Mouse (Mus musculus): ENCODE measurements around the gene Flrt2. TPM values are rescaled to one million over a fixed set of nuclear protein-coding genes. Genes with fewer than 3 reads are reported as not detected.
"Not testable (repeated sequence)": the region's sequence is repeated elsewhere in the genome, so short reads cannot be mapped to it uniquely, and the experiment has no call there.

The Flrt2 gene
- 14.2 and 14.6 TPM in 2 replicates for polyA plus RNA-seq (2015; fragmentation: Nextera tagmentation; extraction: Ambion mirVana)

DNA sequence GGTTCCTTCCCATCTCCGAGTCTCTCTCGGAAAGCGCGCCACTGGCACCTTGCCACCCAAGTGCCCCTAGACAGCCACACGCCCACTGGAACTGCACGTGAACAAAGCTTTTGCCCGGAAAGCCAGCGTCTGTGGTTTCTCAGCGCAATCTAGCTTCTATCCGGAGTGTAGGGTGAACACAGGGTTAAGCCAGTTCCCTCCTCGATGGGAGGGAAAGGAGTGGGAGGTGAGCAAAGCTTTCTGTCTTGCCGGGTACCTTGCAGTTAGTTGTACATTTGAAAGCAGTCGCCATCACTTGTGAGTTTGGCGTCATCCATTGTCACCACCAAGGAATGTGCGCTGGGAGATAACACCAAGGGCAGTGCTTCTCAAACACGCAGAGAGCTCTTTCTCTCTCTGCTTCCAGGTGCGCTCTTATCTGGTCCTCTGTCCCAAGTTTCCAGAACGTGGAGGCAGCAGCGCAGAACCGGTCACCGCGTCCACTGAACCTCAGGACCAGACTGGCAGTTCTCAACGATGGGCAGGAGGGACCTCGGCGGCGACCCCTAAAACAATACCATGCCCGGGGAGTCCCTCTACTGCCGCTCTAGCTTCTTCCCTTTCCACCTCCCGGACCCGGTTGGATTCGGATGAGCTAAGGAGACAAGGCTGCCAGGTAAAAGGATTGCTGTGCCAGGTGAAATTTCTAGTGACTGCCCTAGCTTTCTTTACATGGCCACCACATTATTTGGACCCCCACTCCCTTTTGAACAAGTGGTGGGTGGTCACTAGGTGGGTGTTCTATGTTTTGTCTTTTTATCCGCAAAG is at the start of gene Flrt2:
Gene Flrt2, plus strand, starts transcription at position 266 of the 807 bp plus-strand sequence.
- ATAC-seq (ENCODE audit: borderline replicate concordance, extremely low read depth, low FRiP score, low TSS enrichment) = no peak
- peak within 1 kb of the TSS; percentile 77 for H3K4me2 ChIP-seq
- under 1% methylated on average over 32 of the region's 32 CpGs for WGBS
- H3K4me3 ChIP-seq = peak within 1 kb of the TSS; percentile 68
- peaks cover 39% of the 10 kb centered on the region for H3K4me1 ChIP-seq
- H3K36me3 ChIP-seq = no peaks in the 10 kb centered on the region
- peak within 1 kb of the TSS; percentile 22 for H3K9ac ChIP-seq
- peaks cover 23% of the 10 kb centered on the region; the same call in 1 of the 2 replicates for H3K27me3 ChIP-seq
- no peaks in the 10 kb centered on the region for H3K9me3 ChIP-seq
- no peak within 1 kb of the TSS for H3K27ac ChIP-seq

GRCm38 (mm10) chr12:95642226-95642625 is 49.8 kb upstream of the Flrt2 start:
- Histone ChIP-seq H3K36me3 (no peaks in the 10 kb centered on the region), H3K4me2 (no peak overlapping the region), H3K4me1 (no peaks in the 10 kb centered on the region), H3K4me3 (no peak overlapping the region), H3K9me3 (no peaks in the 10 kb centered on the region), H3K27me3 (no peaks in the 10 kb centered on the region), H3K9ac (no peak overlapping the region), H3K27ac (no peak overlapping the region)
- 44% methylated on average over 3 of the region's 3 CpGs for WGBS
- no peak for ATAC-seq (ENCODE audit: borderline replicate concordance, extremely low read depth, low FRiP score, low TSS enrichment)

- not testable (repeated sequence) for ATAC-seq (ENCODE audit: borderline replicate concordance, extremely low read depth, low FRiP score, low TSS enrichment)
These were observed 44.8 kb upstream of the Flrt2 start for GRCm38 (mm10) chr12:95647179-95647578.

DNA sequence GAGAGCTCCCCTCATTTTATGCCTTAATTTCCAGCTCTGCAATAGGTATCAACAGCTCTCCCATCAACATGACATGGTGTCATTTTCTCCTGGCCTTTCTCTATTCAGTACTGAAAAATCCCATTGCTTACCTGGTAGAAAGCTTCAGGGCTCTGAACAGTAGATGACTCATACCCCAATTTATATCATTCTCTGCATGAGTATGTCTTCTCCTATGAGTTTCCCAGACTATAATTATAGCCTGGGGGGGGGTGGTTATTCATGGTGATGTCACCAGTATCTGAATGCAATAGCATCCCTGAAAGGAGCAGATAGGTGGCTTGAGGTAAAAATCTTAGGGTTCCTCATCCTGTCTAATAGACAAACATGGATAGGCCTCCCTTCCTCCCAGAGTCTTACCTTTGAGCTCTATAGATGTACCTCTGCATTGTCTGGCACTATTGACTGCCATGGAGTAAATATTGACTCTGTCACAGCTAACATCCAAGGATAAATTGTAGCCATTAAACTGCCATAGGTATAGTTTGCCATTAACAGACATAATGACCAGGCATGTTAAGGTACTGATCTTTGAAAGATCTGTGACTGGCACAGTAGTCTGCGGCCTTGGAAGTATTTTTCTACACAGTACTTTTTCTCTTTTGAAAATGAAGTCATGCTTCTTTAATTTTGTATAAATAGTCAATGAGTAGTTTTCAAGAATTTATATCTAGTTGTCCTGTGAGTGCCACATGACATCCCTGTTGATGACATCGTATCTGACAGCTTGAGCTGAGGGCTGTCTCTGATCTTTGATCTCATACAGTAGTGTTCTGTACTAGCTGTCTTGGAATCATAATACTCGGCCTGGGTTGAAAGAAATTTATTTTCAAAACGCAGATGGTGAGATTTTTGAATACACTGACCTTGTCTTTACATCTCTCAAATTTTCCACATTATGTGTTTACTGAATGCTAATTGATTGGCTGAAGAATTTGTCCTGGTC is 39.6 kb upstream of the Flrt2 start:
- Histone ChIP-seq H3K27me3 (no peaks in the 10 kb centered on the region), H3K4me2 (no peak overlapping the region), H3K27ac (no peak overlapping the region), H3K4me3 (no peak overlapping the region), H3K36me3 (no peaks in the 10 kb centered on the region), H3K9me3 (no peaks in the 10 kb centered on the region), H3K9ac (no peak overlapping the region), H3K4me1 (no peaks in the 10 kb centered on the region)
- ATAC-seq (ENCODE audit: borderline replicate concordance, extremely low read depth, low FRiP score, low TSS enrichment) = no peak
- 47% methylated on average over 4 of the region's 4 CpGs for WGBS

More at GRCm38 (mm10) chr12:95647179-95647578, 44.8 kb upstream of the Flrt2 start:
- H3K4me3 ChIP-seq, H3K9me3 ChIP-seq, H3K4me1 ChIP-seq, H3K36me3 ChIP-seq, H3K27ac ChIP-seq, H3K4me2 ChIP-seq, H3K27me3 ChIP-seq, H3K9ac ChIP-seq: not testable (repeated sequence)
- 94% methylated on average over 3 of the region's 6 CpGs for WGBS

- WGBS = 88% methylated on average over 4 of the region's 4 CpGs
- no peak overlapping the region for H3K27ac ChIP-seq
- no peaks in the 10 kb centered on the region for H3K27me3 ChIP-seq
- no peaks in the 10 kb centered on the region for H3K4me1 ChIP-seq
- no peak for ATAC-seq (ENCODE audit: borderline replicate concordance, extremely low read depth, low FRiP score, low TSS enrichment)
- H3K9me3 ChIP-seq = no peaks in the 10 kb centered on the region
- H3K9ac ChIP-seq = no peak overlapping the region
- H3K4me2 ChIP-seq = no peak overlapping the region
- H3K4me3 ChIP-seq = no peak overlapping the region
- no peaks in the 10 kb centered on the region for H3K36me3 ChIP-seq
These were observed 35.4 kb upstream of the Flrt2 start for GRCm38 (mm10) chr12:95656594-95656993.

DNA sequence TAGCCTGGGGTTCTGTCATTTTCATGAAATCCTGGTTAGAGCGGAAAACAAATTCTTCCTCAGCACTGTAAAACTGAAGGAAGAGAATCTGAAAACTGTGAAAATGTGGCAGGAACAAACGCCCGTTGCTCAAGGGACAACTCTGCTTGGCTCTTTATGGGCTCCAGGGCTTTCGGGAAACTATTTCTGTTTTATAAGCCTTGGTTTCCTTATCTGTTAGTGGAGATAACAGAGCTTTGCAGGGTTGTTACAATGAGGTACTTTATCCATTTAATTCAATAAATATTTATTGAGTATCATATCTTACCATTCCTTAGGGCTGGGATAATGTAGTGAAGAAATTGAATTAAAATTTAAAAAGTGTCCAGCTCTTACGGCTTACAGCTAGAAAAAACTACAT is 24.7 kb upstream of the Flrt2 start:
- H3K36me3 ChIP-seq = no peaks in the 10 kb centered on the region
- no peaks in the 10 kb centered on the region for H3K9me3 ChIP-seq
- no peaks in the 10 kb centered on the region for H3K4me1 ChIP-seq
- no peak overlapping the region for H3K4me3 ChIP-seq
- H3K27ac ChIP-seq = no peak overlapping the region
- no peak overlapping the region for H3K4me2 ChIP-seq
- WGBS = 66% methylated on average over 5 of the region's 5 CpGs
- no peak overlapping the region for H3K9ac ChIP-seq
- no peak for ATAC-seq (ENCODE audit: borderline replicate concordance, extremely low read depth, low FRiP score, low TSS enrichment)
- H3K27me3 ChIP-seq = no peaks in the 10 kb centered on the region

DNA sequence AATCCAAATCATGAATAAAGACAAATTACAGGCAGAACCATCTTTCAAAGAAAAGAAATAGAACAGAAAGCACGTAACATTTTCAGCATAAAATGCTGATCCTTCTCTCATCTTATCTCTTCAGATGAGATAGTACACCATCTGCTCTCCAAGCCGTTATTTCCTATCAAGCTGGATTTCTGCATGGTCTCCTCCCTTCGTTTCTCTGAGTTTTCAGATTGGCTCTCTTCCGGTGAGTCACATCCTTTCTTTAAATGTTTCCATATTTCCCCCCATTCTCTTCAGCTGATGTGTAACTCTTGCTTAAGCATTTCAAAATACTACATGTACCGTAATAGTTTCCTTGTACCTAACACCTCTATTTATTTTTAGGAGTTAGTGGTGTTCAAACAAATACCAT is 16.3 kb upstream of the Flrt2 start:
- Histone ChIP-seq H3K27ac (no peak overlapping the region), H3K4me2 (no peak overlapping the region), H3K4me3 (no peak overlapping the region), H3K36me3 (no peaks in the 10 kb centered on the region), H3K27me3 (no peaks in the 10 kb centered on the region), H3K9me3 (no peaks in the 10 kb centered on the region), H3K9ac (no peak overlapping the region), H3K4me1 (no peaks in the 10 kb centered on the region)
- 52% methylated on average over 5 of the region's 5 CpGs for WGBS
- no peak for ATAC-seq (ENCODE audit: borderline replicate concordance, extremely low read depth, low FRiP score, low TSS enrichment)

DNA sequence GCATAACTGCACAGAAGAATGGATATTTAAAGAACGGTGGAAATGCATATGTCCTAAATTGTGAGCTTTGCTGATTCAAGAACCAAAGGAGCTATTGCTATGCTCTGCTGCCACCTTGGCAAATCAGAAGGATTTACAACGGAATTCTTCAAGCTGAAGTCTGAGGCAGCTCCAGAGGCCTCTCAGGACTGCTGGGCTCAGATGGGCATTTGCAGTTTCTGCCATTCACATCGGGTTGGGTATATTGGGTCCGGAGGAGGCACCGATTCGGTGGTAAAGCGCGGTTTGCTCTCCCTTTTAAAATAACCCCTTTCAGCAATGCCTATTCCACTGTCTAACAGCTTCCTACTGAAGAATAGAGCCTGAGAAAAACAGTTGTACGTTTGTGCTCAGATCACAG is 1.2 kb upstream of the Flrt2 start:
- H3K27ac ChIP-seq = no peak overlapping the region
- no peaks in the 10 kb centered on the region for H3K9me3 ChIP-seq
- H3K36me3 ChIP-seq = no peaks in the 10 kb centered on the region
- H3K4me3 ChIP-seq = no peak overlapping the region
- H3K4me2 ChIP-seq = no peak overlapping the region; the same call in 1 of the 2 replicates
- H3K4me1 ChIP-seq = peaks cover 30% of the 10 kb centered on the region
- ATAC-seq (ENCODE audit: borderline replicate concordance, extremely low read depth, low FRiP score, low TSS enrichment) = no peak
- peaks cover 23% of the 10 kb centered on the region; the same call in 1 of the 2 replicates for H3K27me3 ChIP-seq
- no peak overlapping the region for H3K9ac ChIP-seq
- WGBS = 9% methylated on average over 9 of the region's 9 CpGs

- Histone ChIP-seq H3K27me3 (peaks cover 23% of the 10 kb centered on the region; the same call in 1 of the 2 replicates), H3K4me3 (peak overlapping the region; percentile 68), H3K9ac (no peak overlapping the region), H3K4me1 (peaks cover 48% of the 10 kb centered on the region), H3K27ac (no peak overlapping the region), H3K36me3 (no peaks in the 10 kb centered on the region), H3K4me2 (peak overlapping the region; percentile 77), H3K9me3 (no peaks in the 10 kb centered on the region)
- ATAC-seq (ENCODE audit: borderline replicate concordance, extremely low read depth, low FRiP score, low TSS enrichment) = no peak
- 8% methylated on average over 13 of the region's 13 CpGs for WGBS
These were observed 1.1 kb downstream of the Flrt2 start for GRCm38 (mm10) chr12:95692948-95693650.

GRCm38 (mm10) chr12:95693651-95694471 is 1.8 kb downstream of the Flrt2 start:
- 1% methylated on average over 28 of the region's 28 CpGs for WGBS
- Histone ChIP-seq H3K27me3 (peaks cover 23% of the 10 kb centered on the region; the same call in 1 of the 2 replicates), H3K27ac (no peak overlapping the region), H3K9ac (peak overlapping the region; percentile 71), H3K4me1 (peaks cover 48% of the 10 kb centered on the region), H3K9me3 (no peaks in the 10 kb centered on the region), H3K4me2 (peak overlapping the region; percentile 77), H3K36me3 (no peaks in the 10 kb centered on the region), H3K4me3 (peak overlapping the region; percentile 68)
- no peak for ATAC-seq (ENCODE audit: borderline replicate concordance, extremely low read depth, low FRiP score, low TSS enrichment)

All from lung, embryonic 15.5 days (tissue).